Mouse (Mus musculus) adrenal gland, postnatal 25 days (tissue): ENCODE measurements around the gene Rcsd1. TPM values are rescaled to one million over a fixed set of nuclear protein-coding genes. Genes with fewer than 3 reads are reported as not detected.

Source experiments
- DNase-seq: peaks from one replicate; pipeline ENCODE4 v3.0.0; 2021; ENCODE audit warnings: mixed read lengths
- microRNA-seq, 2 experiments: library from miRNA; unstranded; fragments of <30 nt; microRNA quantifications; one replicate each; pipeline ENCODE4 v1.2.0; 2021
- total RNA-seq: library from RNA; stranded (reverse); gene quantifications from 2 replicates; pipeline ENCODE4 v1.2.3, GENCODE M21; 2021

Gene Rcsd1
- total RNA-seq, 1 experiment from 2014 or later, result 19.1 TPM

GRCm38 (mm10) chr1:165625896-165626295 lies 83.7 kb downstream of the Rcsd1 start:
- no peak for DNase-seq

- no peak for DNase-seq
Measured at GRCm38 (mm10) chr1:165625058-165625457, 84.5 kb downstream of the Rcsd1 start.

GRCm38 (mm10) chr1:165618201-165618624 lies 91.3 kb downstream of the Rcsd1 start:
- DNase-seq, result no peak

- DNase-seq, result peak; percentile 18
Measured at GRCm38 (mm10) chr1:165617166-165617891, 92.2 kb downstream of the Rcsd1 start.

- no peak for DNase-seq
Measured at GRCm38 (mm10) chr1:165616652-165617051, 92.9 kb downstream of the Rcsd1 start.

GRCm38 (mm10) chr1:165614793-165615192 lies 94.8 kb downstream of the Rcsd1 start:
- DNase-seq, result no peak

GRCm38 (mm10) chr1:165613926-165614325 lies 95.6 kb downstream of the Rcsd1 start:
- no peak for DNase-seq

- no peak for DNase-seq
Measured at GRCm38 (mm10) chr1:165612714-165613113, 96.8 kb downstream of the Rcsd1 start.

- no peak for DNase-seq
Measured at GRCm38 (mm10) chr1:165610321-165610999, 99.1 kb downstream of the Rcsd1 start.

GRCm38 (mm10) chr1:165609495-165610320 lies 99.8 kb downstream of the Rcsd1 start:
- no peak for DNase-seq

GRCm38 (mm10) chr1:165608904-165609303 lies 100.7 kb downstream of the Rcsd1 start:
- DNase-seq, result no peak

GRCm38 (mm10) chr1:165605774-165606173 lies 103.8 kb downstream of the Rcsd1 start:
- DNase-seq, result no peak

GRCm38 (mm10) chr1:165605108-165605507 lies 104.4 kb downstream of the Rcsd1 start:
- DNase-seq, result no peak

GRCm38 (mm10) chr1:165604203-165604602 lies 105.4 kb downstream of the Rcsd1 start:
- no peak for DNase-seq

GRCm38 (mm10) chr1:165603218-165603617 lies 106.3 kb downstream of the Rcsd1 start:
- no peak for DNase-seq

GRCm38 (mm10) chr1:165601775-165602280 lies 107.7 kb downstream of the Rcsd1 start:
- DNase-seq, result no peak

Small RNA genes within 50 kb of the gene (microRNA-seq; reads per million reads assigned to microRNA genes)
- 0 reads per million in 2 experiments for gene Gm44458

Other genes with a start within 250 kb of the Rcsd1 start
- gene Dcaf6, start 249.3 kb downstream of the Rcsd1 start, total RNA-seq, result 33.2 and 35.2 TPM in 2 replicates
- gene Mpc2, start 249.1 kb downstream of the Rcsd1 start, total RNA-seq, result 194 and 205 TPM in 2 replicates
- gene Adcy10, start 224.6 kb downstream of the Rcsd1 start, total RNA-seq, result 0.62 and 0.70 TPM in 2 replicates
- 23.9 and 27.4 TPM in 2 replicates for gene Mpzl1, start 75.2 kb downstream of the Rcsd1 start, total RNA-seq
- gene Creg1, start 54.0 kb upstream of the Rcsd1 start, total RNA-seq, result 49.1 and 54.8 TPM in 2 replicates
- gene Cd247, start 78.9 kb upstream of the Rcsd1 start, total RNA-seq, result 0.30 TPM in 1 of 2 replicates, not detected in the other